Mouse (Mus musculus) ovary, postnatal 14 days (tissue): ENCODE measurements around the gene Pitpnc1.

Source experiments
- DNase-seq: peaks from one replicate; pipeline ENCODE4 v3.0.0; 2022; ENCODE audit warnings: low spot score

Gene Pitpnc1

DNA sequence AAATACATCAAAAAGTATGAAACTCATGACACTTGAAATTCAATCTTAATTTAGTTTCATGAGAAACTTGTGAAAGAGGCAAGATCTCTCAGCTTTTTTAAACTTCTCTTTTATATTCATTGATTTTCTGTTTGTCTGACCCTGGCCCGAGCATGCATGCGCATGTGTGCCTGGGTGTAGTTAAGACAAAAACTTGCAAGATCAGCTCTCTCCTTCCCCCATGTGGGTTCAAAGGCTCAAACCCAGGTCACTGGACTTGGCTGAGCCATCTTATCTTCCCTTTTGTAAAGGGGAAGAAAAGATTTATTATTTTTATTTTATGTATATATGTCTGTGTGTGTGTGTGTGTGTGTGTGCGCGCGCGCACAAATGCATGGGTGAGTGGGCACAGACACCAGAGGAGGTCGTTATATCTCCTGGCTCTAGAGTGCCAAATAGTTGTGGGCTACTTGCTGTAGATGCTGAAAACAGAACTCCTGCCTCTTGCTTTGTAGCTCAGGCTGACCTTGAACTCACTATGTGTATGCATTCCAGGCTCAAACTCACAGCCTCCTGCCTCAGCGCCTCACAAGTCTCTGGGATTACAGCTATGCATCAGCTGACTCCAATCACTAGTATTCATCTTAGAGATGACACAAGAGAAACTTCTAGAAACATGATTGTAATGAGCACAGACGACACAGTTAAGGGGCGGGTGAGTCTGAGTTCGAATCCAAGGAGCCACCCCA lies 64.7 kb downstream of the Pitpnc1 start:
- no peak for DNase-seq

DNA sequence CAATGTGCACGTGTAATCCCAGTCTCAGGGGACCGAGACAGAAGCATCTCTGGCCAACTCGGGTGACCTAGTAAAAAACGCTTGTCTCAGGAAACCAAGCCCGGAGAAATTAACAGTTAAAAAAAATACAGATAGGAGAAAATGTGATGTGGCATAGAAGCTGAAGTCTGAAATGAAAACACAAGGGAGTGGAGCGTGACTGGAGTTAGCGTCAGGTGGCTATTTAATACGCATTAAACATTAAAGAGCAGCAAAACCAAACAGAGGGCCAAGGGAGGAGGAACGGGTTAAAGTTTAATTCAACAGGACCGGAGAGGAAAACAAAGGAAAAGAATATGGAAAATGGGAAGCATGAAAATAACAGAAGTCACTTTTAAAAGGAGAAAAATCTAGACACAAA lies 67.2 kb downstream of the Pitpnc1 start:
- no peak for DNase-seq

DNA sequence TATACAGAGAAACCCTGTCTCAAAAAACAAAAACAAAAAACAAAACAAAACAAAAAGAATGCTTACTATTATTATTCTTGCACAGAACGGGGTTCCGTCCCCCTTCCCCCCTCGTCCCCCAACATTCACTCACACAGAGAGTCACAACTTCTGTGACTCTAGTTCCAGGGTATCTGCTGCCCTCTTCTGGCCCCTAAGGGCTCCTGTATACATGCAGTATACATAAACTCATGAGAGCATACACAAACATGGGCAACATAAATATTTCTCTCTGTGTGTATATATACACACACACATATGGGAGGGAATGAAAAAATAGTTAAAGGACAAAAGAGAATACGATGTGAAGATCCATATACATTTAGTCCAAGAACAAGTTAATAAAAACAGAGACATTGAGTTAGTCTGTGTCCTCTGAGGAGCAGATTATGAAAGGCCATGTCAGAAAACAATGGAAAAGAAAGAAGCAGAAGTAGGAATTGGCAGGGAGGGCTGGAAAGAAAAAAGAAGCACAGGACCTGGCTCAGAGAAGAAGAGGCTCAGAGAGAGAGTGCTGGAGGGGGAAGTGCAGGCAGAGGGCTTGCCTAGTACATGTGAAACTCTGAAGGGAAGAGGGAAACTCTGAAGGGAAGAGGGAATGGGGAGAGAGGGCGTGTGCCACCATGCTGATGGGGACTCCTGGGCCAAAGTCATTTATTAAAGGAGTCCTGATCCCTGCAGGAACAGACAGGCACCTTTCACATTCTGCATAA lies 68.5 kb downstream of the Pitpnc1 start:
- DNase-seq: no peak

DNA sequence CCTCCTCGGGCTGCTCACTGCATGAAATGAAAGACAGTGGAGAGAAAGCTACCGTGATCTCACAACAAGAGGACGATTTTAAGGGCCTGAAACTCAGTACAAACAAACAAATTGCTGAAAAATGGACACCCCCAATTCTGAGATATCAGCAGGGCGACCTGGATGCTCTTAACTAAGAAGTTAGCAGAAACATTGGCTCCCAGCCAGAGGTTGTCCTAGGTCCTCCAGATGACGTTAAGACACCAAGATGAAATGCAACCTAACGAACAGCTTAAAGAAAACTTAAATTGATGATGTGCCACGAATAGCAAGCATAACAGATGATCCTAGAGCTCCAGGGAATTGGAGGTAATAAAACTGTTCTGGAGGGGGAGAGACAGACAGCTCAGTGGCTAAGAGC lies 69.7 kb downstream of the Pitpnc1 start:
- DNase-seq: no peak

DNA sequence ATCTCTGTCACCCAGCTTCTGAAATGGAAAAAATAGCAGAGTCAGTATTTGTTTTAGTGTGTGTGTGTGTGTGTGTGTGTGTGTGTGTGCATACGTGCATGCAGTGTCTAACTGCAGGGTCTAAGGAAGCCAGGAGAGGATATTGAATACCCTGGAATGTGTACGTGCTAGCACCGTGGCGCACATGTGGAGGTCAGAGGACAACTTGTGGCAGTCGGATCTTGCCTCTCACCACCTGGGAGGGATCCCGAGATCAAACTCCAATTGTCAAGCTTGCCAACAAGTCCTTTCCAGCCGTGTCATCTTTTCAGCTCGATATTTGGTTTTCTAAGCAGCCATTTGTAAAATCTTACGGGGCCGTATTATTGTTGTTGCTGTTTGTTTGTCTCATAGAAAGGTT lies 70.5 kb downstream of the Pitpnc1 start:
- DNase-seq: no peak

DNA sequence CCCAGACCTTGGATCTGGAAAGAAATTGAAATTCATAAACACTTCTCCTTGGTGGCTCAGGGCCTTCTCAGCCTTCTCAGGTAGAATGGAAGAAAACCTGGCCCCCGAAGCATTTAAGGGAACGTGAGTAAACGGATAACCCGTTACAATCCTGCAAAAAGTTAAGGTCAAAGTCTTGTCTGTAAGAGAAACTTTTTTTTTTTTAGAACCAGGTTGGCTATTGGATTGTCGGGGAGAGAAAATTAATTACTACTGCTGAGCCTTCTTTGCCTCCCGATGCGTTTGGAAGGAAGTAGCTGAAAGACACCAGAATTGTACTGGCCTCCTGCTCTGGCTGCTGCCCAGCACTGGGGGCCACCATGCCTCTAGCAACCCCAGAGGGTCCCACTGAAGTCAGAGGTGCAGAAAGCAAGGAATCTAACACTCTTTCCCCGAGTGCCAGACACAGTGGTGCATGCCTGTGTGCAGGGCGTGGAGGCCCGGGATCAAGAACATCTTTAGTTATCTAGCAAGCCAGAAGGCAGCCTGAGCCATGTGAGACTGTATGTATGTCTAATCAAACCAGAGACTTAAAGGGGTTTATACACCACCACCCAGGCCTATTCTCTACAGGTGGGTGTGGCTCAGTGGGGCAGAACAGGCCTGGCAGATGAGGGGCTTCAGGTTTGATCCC lies 73.0 kb downstream of the Pitpnc1 start:
- no peak for DNase-seq

DNA sequence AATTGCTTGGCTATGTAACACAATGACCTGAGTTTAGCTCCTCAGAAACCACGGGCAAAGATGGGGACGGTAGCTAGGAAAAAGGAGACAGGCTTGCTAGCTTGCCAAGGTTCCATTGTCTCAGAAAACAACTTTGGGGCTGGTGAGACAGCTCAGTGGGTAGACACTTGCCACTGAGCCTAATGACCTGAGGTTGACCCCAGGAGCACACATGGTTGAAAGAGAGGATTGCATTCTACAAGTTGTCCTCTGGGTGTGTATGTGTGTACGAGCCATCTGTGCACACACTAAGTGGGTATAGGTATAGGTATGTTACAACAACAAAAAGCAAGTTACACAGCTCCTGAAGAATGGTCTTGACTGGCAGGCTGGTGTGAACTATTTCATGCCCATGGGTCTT lies 76.3 kb downstream of the Pitpnc1 start:
- no peak for DNase-seq

DNA sequence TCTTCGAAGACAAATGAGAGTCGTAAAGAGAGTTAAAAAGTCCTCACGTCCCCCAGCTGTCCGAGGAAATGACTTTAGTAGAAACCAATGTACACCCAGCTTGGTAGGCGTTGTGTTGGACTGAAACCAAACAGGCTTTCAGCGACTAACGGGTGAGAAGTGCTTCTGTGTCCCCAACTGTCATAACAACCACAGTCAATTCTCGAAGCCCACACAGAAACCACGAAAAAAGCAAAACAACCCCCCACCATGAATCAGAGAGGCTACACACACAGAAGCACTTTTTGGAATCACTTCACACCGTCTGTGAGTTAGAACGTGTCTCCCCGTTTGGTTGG lies 76.7 kb downstream of the Pitpnc1 start:
- DNase-seq: no peak

DNA sequence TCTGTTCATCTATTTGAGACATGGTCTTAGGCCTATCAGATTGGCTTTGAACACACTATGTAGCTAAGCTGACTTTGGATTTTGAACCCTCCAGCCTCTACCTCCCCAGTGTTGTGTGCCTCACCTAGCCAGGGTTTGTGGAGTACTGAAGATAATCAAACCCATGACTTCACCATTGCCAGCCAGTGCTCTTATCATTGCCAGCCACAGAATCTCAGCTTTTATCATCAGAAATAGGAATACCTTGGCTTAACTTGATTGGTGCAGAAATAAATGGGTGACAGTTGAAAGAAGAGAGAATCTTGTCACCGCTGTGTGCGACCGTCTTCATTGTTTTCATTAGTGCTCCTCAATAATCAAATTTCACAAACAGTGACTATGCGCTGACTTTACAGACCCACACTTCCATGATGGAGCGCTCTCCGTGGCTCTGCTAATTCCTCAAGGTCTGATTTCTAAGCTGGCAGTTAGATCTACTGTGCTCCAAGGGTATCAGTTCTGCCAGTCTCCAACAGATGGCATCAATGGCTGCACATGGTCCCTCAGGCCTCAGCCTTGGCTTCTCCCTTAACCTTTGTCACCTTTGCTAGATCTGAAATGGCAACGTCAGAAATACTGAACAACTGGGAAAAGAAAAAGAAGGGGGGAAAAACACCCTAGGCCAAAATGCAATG lies 77.2 kb downstream of the Pitpnc1 start:
- no peak for DNase-seq

DNA sequence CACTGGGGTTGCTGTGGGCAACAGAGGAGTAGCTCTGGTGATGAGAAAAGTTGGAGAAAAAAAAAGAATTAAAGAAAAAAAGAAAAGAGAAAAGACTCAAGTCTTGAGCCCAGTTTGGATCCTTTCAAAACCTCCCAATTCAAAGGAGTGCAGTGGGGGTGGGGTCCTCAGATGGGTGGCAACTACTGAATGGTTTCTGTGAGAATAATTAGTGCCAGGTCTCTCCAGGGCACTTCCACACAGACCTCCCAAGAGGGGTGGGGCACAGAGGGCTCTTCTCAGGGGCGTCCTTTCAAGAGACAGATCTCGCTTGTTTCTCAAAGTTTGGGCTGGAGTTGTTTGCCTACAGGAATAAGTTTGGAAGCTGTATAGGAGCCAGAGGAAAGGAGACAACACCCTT lies 80.0 kb downstream of the Pitpnc1 start:
- DNase-seq: no peak

DNA sequence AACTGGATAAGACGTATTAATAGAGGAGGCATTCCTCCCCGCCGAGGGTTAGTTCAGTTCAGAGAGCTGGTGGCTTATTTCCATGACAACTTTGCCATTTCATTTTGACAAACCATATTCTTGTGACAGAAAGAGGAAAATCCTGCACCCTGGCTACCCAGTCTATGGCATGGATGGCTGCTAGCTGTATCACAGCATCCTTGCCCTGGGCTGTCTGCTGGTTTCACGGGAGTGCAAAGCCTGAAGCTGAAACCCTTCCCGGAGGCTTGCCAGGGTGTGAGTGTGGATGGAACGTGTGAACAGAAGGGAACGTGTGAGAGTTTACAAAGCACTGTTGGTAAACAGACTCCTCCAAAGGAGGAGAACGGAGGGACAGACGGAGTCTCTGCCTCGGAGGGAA lies 80.5 kb downstream of the Pitpnc1 start:
- DNase-seq: no peak

DNA sequence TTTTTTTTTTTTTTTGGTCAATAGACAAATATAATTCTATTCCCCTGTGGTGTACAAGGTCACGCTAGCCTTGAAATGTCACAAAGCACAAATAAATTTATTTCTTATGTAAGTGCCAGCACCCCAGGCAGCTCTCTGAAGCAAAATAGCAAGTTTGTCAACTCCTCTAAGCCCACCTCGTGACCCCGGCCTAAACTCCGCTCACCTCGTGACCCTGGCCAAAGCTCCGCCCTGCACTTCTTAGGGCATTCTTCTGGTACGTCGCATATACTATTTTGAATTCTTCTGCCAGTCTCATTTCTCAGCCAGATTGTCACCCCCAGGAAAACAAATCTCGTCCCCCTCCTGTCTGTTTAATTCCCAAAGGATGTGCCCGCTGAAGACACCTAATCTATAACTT lies 84.0 kb downstream of the Pitpnc1 start:
- DNase-seq: no peak

DNA sequence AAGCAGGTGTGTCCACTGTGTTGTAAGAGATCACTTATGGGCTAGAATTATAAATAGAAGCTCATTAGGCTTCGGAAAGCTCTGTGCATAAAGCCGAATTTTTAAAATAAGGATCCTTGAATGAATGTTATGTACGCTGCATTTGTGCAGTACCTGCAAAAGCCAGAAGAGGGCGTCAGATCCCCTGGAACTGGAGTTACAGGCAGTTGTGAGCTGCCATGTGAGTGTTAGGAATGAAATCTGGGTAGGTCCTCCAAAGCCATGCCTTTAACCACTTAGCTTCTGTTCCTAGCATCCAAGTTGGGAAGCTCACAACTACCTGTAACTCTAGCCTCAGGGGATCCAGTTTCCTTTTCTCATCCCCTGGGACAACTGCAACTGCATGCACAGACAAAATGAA lies 85.2 kb downstream of the Pitpnc1 start:
- no peak for DNase-seq

DNA sequence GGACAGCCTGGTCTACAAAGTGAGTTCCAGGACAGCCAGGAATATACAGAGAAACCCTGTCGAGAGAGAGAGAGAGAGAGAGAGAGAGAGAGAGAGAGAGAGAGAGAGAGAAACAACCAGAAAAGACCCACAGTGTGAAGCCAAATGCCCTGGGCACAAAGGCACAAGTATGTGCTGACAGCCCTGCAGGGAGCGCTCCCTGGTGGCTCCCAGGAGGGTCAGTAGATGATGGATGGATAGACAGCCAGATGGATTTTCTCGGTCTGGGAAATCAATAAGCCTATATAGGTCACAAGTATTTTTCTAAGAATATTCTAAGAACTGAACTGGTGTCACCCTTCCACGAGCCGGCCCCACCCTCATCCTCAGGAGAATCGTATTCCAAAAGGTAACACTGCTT lies 86.5 kb downstream of the Pitpnc1 start:
- no peak for DNase-seq

DNA sequence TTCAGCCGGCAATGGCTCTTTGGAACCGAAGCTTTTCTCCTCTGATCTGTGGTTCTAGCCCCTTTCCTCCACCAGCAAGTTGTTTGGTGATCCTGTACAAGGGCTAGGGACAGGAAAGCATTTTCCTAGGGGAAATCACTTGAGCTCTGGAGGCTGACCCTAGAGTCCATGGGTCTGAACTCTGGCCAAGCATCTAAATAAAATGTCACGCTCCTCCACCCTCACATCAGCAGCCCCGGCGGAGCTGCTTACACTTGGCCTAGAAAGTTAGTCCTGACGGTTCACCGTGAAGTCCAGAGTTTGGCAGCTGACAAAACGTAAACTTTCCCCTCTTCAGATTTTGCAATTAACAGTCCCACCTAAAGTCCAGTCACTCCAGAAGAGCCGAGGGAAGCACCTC lies 90.5 kb downstream of the Pitpnc1 start:
- no peak for DNase-seq

DNA sequence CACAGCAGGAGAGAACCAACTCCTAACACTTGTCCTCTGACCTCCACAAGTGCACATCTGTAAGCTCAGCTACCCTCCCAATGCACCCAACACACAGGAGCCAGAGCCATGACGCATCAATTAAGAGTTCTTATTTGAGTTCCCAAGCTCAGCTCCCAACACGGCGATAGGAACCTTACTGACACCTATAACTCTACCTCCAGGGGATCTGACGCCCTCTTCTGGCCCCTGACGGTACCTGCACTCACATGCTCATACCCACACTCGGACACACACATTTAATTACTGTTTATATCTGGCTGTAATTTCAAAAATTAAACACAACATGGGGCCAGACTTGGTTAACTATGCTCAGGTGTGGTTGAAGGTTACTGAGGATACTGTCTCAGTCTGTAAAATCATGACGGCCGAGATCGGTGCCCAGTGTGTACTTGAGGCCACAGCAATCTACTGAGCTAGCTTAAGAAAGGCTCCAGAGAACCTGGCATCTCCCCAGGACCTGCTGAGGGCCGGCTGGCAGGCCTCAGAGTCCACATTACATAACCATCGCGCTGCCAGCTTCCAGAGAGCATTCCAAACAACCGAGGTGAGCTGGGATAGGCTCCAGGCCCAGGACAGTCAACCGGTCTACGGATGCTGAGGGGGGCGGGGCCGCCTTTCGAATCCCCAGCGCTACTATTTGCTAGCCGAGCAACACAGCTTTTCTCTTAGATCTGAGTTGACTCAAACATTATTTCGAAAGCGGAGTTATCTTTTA lies 91.2 kb downstream of the Pitpnc1 start:
- no peak for DNase-seq

DNA sequence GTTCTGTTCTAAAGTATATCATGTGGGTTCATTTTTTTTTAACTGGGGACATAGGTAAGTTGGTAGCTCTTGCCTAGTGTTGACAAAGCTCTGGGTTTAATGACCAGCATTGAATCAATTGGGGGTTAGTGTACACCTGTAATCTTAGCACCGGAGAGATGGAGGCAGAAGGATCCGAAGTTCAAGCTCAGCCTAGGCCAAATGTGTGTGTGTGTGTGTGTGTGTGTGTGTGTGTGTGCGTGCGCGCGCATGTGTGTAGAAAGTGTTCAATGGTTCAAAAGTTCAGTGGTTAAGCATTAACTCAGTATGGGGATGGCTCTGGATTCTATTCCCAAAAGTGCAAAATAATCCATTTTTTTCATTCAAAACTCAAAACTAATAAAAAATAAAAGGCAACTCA lies 93.2 kb downstream of the Pitpnc1 start:
- no peak for DNase-seq

DNA sequence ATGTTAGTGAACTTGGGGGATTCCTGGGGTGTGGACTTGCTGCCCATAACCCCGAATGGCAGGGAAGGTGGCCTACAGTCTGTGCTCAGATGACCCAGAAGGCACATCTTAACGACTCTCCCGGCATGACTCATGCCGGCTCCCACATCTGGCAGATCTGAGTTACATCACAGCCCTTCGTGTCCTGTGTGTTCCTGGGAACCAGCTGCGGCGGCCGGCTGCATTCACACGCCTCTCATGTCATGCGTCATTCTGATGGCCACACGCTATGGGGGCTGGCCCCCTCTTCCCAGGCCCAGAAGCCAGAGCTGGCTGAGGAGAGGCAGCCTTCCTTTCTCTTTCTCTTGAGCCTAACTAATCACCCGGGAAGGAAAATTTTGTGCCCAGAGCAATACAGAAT lies 94.2 kb downstream of the Pitpnc1 start:
- DNase-seq: no peak

DNA sequence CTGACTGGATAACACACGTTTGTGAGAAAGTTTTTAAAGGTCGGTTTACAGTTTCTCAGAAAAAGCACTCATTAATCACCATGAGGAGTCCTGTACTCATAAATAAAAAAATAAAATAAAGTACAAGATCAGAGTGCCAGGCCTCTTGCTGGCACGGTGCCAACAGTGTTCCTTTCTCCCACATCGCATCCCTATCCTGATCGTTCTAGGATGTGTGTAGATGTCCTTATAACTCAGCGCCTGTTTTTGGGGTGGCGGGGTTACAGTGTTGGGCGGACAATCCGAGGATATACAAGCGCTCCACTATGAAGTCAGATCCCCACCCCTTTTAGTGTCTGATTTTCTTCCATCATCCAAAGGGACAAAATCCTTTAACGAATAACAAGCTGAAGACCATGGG lies 94.7 kb downstream of the Pitpnc1 start:
- DNase-seq: no peak

DNA sequence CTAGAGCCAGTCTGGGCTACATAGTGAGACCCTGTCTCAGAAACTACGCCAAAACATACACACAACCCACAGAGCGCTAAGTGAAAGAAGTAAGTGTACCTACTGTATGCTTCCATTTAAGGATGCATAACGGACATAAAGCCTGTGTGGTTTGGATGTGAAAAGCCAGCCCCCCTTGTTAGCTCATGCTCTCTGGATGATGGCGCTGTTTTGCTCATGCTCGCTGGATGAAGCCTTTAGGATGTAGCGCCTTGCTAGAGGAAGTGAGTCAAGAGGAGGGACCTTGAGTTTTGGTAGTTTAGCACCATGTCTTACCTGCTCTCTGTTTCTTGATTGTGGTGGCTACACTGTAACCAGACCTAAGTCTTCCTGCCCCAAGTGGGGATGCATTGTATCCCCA lies 96.9 kb downstream of the Pitpnc1 start:
- no peak for DNase-seq

DNA sequence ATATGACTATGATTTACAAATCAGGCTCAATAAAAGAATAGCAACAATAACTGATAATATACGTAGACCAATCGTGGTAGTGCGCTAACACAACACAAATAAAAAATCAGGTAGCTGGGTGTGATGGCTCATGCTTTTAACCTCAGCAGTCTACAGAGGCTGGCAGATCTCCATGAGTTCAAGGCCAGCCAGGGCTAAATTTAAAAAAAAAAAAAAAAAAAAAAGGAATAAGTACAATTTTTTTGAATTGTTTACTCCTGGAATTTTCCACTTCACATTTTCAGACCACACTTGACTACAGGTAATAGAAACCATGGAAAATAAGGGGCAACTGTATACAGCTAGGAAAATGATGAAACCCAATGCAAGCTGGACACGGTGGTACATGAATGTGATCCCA lies 97.3 kb downstream of the Pitpnc1 start:
- DNase-seq: no peak

DNA sequence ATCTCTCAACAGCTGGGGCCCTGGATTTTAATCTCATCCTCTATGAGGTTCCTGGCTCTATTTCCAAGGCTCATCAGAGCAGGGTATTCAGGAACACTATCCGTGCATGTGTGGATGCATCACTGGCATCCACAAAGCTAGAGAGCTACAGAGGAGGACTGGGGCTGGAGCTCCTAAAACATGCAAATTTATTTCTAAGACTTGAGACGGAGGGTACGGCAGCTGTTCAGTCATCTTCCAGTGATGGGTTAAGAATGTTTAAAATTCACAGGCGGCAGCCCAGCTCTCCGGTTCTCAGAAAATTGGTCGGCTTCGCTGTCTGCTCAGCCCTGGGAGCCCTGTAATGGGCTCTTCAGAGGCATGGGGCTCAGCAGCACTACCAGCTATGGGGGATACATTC lies 97.8 kb downstream of the Pitpnc1 start:
- no peak for DNase-seq
